Mouse (Mus musculus): ENCODE measurements around the gene Zfp93. TPM values are rescaled to one million over a fixed set of nuclear protein-coding genes. Genes with fewer than 3 reads are reported as not detected.
"Not testable (repeated sequence)": the region's sequence is repeated elsewhere in the genome, so short reads cannot be mapped to it uniquely, and the experiment has no call there.

Gene Zfp93
- 10 to 100 TPM; 11.0 to 11.5 TPM for total RNA-seq (2021)

GRCm38 (mm10) chr7:24270288-24270672 lies at the start of gene Zfp93:
Zfp93 (plus strand) TSS chr7:24270420.
- peak; percentile 83 to 94 for DNase-seq (ENCODE audit: low spot score in 2 of 2)
- intact Hi-C loops (cut with DNase I): loop anchor here (1.0 kb wide), 1 partner anchor 16 kb away; the partner anchor contains the start of gene Zfp108

GRCm38 (mm10) chr7:24237040-24237791 lies 33.0 kb upstream of the Zfp93 start, which contains the start of gene Zfp109:
Zfp109 (minus strand) TSS chr7:24237560.
- peak; percentile 76 to 83 for DNase-seq (ENCODE audit: low spot score in 2 of 2)
- intact Hi-C loops (cut with DNase I): no loop called here

- intact Hi-C loops (cut with DNase I): loop anchor here (1.0 to 10.0 kb wide), 3 partner anchors 16 to 172 kb away; partner anchors contain the start of genes Zfp180, Zfp235 and Zfp93
- DNase-seq (ENCODE audit: low spot score in 2 of 2): no peak
These were observed 16.2 kb upstream of the Zfp93 start for GRCm38 (mm10) chr7:24253779-24254615.

GRCm38 (mm10) chr7:24254633-24255474 lies 15.4 kb upstream of the Zfp93 start, which contains the start of gene Zfp108:
Zfp108 (plus strand) TSS chr7:24254794.
- intact Hi-C loops (cut with DNase I): loop anchor here (1.0 to 10.0 kb wide), 3 partner anchors 15 to 173 kb away; partner anchors contain the start of genes Zfp180, Zfp235 and Zfp93
- DNase-seq (ENCODE audit: low spot score in 2 of 2): peak; percentile 89 to 96

GRCm38 (mm10) chr7:24259306-24259999 lies 10.8 kb upstream of the Zfp93 start:
- intact Hi-C loops (cut with DNase I): loop anchor here (10.0 kb wide), 1 partner anchor 125 kb away; the partner anchor contains the start of gene Zfp235

GRCm38 (mm10) chr7:24260000-24260312 lies 10.3 kb upstream of the Zfp93 start:
- intact Hi-C loops (cut with DNase I): loop anchor here (10.0 kb wide), 1 partner anchor 125 kb away; the partner anchor contains the start of gene Zfp235
- DNase-seq (ENCODE audit: low spot score in 2 of 2): no peak

More at GRCm38 (mm10) chr7:24259306-24259999, 10.8 kb upstream of the Zfp93 start:
- DNase-seq (ENCODE audit: low spot score in 2 of 2): peak in 1 of 2 experiments; percentile 14

- peak in 1 of 2 experiments; percentile 29 for DNase-seq (ENCODE audit: low spot score in 2 of 2)
- intact Hi-C loops (cut with DNase I): no loop called here
These were observed 1.8 kb upstream of the Zfp93 start for GRCm38 (mm10) chr7:24268176-24269155.

GRCm38 (mm10) chr7:24269256-24269655 lies 964 bp upstream of the Zfp93 start:
- intact Hi-C loops (cut with DNase I): no loop called here
- no peak for DNase-seq (ENCODE audit: low spot score in 2 of 2)

GRCm38 (mm10) chr7:24269667-24270287 lies 443 bp upstream of the Zfp93 start:
- intact Hi-C loops (cut with DNase I): loop anchor here (1.0 kb wide), 1 partner anchor 15 kb away; the partner anchor contains the start of gene Zfp108
- no peak for DNase-seq (ENCODE audit: low spot score in 2 of 2)

- intact Hi-C loops (cut with DNase I): no loop called here
- no peak for DNase-seq (ENCODE audit: low spot score in 2 of 2)
These were observed 971 bp downstream of the Zfp93 start for GRCm38 (mm10) chr7:24271191-24271590.

- DNase-seq (ENCODE audit: low spot score in 2 of 2): no peak
- intact Hi-C loops (cut with DNase I): no loop called here
These were observed 4.2 kb downstream of the Zfp93 start for GRCm38 (mm10) chr7:24274456-24274855.

GRCm38 (mm10) chr7:24278771-24279170 lies 8.6 kb downstream of the Zfp93 start:
- DNase-seq (ENCODE audit: low spot score in 2 of 2); intact Hi-C loops (cut with DNase I): not testable (repeated sequence)

GRCm38 (mm10) chr7:24280031-24280857 lies 10.0 kb downstream of the Zfp93 start:
- DNase-seq (ENCODE audit: low spot score in 2 of 2): no peak
- intact Hi-C loops (cut with DNase I): no loop called here

GRCm38 (mm10) chr7:24280858-24281145 lies 10.6 kb downstream of the Zfp93 start:
- DNase-seq (ENCODE audit: low spot score in 2 of 2): no peak
- intact Hi-C loops (cut with DNase I): no loop called here

GRCm38 (mm10) chr7:24286090-24286489 lies 15.9 kb downstream of the Zfp93 start:
- intact Hi-C loops (cut with DNase I): loop anchor here (5.0 kb wide), 1 partner anchor 319 kb away; no protein-coding TSS in a partner anchor
- no peak for DNase-seq (ENCODE audit: low spot score in 2 of 2)

- DNase-seq (ENCODE audit: low spot score in 2 of 2): no peak
- intact Hi-C loops (cut with DNase I): loop anchor here (5.0 kb wide), 1 partner anchor 320 kb away; no protein-coding TSS in a partner anchor
These were observed 16.7 kb downstream of the Zfp93 start for GRCm38 (mm10) chr7:24286916-24287315.
